Mouse (Mus musculus): ENCODE measurements around the gene Agbl3. TPM values are rescaled to one million over a fixed set of nuclear protein-coding genes. Genes with fewer than 3 reads are reported as not detected.

Agbl3 gene
- polyA plus RNA-seq, 1 experiment from 2014 or later: 6.6 TPM

DNA sequence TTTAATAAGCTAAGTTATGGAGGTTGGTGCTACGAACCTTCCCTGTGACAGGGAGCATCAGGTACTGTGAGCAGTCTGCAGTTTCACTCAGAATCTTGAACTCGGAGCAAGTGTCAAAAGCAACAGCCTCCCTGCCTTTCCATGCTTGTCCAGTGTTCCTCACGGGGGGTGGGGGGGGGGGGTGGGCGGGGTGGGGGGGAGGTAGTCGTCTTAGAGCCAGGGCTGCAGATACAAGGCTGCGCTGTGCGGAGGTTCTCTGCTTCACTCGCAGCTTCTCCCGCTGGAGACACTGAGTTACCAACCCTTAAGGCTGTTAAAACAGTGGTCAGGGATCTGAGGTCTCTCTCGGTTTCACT lies 87.7 kb downstream of the Agbl3 start:
- Histone ChIP-seq H3K27me3 (no peaks in the 10 kb centered on the region), H3K9ac (no peak overlapping the region), H3K4me1 (peaks cover 40% of the 10 kb centered on the region), H3K27ac (no peak overlapping the region), H3K36me3 (peaks cover 2% of the 10 kb centered on the region; the same call in 1 of the 2 replicates), H3K4me3 (no peak overlapping the region), H3K4me2 (no peak overlapping the region), H3K9me3 (no peaks in the 10 kb centered on the region)
- WGBS: 72% methylated on average over 10 of the region's 10 CpGs
- ATAC-seq (ENCODE audit: insufficient number of reproducible peaks, low FRiP score, low TSS enrichment, low read depth): no peak

DNA sequence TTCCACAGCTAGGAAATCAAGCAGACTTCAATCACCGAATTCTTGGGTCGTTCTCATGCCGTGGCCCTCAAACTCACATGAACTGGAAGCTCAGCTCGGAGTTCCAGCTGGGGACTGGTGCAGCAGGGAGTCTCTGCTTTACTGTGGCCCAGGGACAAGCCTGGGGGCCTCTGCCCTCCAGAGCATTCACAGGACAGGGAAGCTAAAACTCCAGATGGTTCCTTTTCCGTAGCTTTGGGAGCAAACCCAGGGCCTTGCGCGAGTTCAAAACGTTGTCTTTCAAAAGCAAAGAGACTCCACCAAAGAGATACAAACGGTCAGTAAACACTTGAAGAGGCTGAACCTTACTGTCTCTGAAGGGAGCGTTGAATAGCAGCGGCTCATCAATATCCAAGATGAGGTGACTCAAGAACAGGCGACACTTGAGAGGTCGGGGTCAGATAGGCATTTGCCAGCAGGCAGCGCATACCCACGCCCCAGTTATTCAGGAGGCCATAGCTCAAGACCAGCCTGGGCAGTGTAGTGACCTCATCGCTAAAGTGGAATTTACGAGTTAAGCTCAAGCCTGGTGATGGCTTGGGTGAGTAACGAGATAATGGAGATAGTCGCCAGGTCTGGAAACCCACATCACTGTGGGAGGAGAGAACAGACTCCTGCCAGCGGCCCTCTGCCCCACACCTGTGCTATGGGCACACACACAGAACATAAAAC lies 88.4 kb downstream of the Agbl3 start:
- H3K36me3 ChIP-seq: peaks cover 4% of the 10 kb centered on the region; the same call in 1 of the 2 replicates
- H3K9ac ChIP-seq: no peak overlapping the region
- WGBS: 77% methylated on average over 20 of the region's 20 CpGs
- H3K4me2 ChIP-seq: no peak overlapping the region
- no peaks in the 10 kb centered on the region for H3K27me3 ChIP-seq
- no peak overlapping the region for H3K4me3 ChIP-seq
- H3K4me1 ChIP-seq: peaks cover 35% of the 10 kb centered on the region
- ATAC-seq (ENCODE audit: insufficient number of reproducible peaks, low FRiP score, low TSS enrichment, low read depth): no peak
- no peaks in the 10 kb centered on the region for H3K9me3 ChIP-seq
- H3K27ac ChIP-seq: no peak overlapping the region

DNA sequence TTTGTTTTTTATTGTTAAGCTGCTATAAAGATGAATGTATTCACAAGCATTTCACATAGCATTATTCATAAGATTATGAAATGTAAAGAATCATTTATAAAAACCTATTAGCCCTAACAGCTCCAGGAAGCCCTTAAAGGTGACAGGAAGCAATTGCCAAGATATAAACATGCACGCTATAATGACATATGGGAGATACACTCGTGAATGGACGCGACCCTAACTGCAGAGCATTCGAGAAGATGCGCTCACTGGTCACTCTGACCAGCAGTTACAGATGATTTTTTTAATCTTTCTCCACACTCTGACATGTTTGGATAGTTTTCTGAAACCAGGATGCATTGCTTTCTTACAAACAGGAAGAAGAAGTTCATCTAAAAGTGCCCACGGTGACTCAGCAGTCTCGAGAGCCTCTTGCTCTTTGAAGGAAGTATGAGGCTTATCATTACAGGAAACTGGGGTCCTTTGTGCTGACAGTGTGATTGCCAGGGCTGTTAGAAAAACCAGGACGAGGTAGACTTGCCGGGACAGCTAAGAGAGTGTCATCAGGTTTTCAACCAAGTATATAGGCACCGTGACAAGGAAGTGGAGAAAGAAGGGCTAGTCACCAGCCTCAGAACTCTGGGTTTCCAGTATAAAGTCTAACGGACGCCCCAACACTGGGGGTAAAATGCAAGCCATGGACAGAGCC lies 89.1 kb downstream of the Agbl3 start:
- Histone ChIP-seq H3K36me3 (peaks cover 8% of the 10 kb centered on the region; the same call in 1 of the 2 replicates), H3K4me3 (no peak overlapping the region), H3K4me1 (peaks cover 36% of the 10 kb centered on the region), H3K4me2 (no peak overlapping the region), H3K9me3 (no peaks in the 10 kb centered on the region), H3K27me3 (no peaks in the 10 kb centered on the region), H3K27ac (peak overlapping the region; percentile 71), H3K9ac (no peak overlapping the region)
- no peak for ATAC-seq (ENCODE audit: insufficient number of reproducible peaks, low FRiP score, low TSS enrichment, low read depth)
- WGBS: 74% methylated on average over 13 of the region's 13 CpGs

DNA sequence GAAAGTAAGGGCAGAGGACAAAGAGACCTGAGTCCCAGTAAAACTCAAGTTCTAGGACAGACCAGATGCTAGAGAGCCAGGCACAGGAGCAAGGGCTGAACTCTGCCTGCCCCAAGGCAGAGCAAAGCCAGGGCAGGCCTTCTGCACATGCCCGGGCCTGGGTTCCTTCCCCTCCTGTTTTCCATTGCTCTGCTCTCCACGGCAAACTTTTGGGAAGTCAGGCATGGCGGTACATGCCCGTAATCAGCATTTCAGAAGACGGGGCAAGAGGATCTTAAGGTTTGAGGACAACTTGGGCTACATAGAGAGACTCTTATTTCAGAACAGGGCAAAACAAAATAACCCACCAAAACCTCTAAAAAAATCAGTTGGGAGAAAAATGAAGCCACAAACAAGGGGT lies 89.9 kb downstream of the Agbl3 start:
- no peak overlapping the region for H3K9ac ChIP-seq
- H3K4me2 ChIP-seq: no peak overlapping the region
- peak overlapping the region; percentile 71 for H3K27ac ChIP-seq
- no peaks in the 10 kb centered on the region for H3K27me3 ChIP-seq
- 62% methylated on average over 5 of the region's 5 CpGs for WGBS
- H3K36me3 ChIP-seq: peaks cover 8% of the 10 kb centered on the region; the same call in 1 of the 2 replicates
- H3K4me1 ChIP-seq: peaks cover 39% of the 10 kb centered on the region
- H3K4me3 ChIP-seq: no peak overlapping the region
- ATAC-seq (ENCODE audit: insufficient number of reproducible peaks, low FRiP score, low TSS enrichment, low read depth): no peak
- H3K9me3 ChIP-seq: no peaks in the 10 kb centered on the region

- Histone ChIP-seq H3K36me3 (peaks cover 8% of the 10 kb centered on the region; the same call in 1 of the 2 replicates), H3K27ac (peak overlapping the region; percentile 71), H3K27me3 (no peaks in the 10 kb centered on the region), H3K4me1 (peaks cover 33% of the 10 kb centered on the region), H3K9me3 (no peaks in the 10 kb centered on the region), H3K4me2 (no peak overlapping the region), H3K9ac (no peak overlapping the region), H3K4me3 (no peak overlapping the region)
- 37% methylated on average over 5 of the region's 5 CpGs for WGBS
- ATAC-seq (ENCODE audit: insufficient number of reproducible peaks, low FRiP score, low TSS enrichment, low read depth): no peak
Measured at GRCm38 (mm10) chr6:34870724-34871123, 90.5 kb downstream of the Agbl3 start.

DNA sequence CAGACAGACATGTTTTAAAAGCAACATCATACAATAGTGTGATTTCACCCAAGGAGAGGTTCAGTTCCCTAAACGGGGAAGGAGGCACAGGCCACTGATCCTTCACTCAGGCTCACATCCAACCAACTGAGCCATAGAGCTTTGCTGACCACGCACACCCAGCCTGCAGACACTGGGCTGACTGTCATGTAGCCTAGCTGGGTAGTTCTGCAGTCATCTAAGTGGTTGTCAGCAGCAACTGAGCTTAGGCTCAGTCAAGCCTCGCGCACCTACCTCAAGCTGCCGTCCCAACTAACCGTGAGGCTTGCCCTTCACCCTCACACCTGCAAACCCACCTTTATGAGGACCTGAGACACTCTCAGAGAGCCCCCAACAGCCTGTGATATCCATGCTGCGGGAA lies 91.7 kb downstream of the Agbl3 start:
- H3K27ac ChIP-seq: no peak overlapping the region
- H3K4me1 ChIP-seq: peaks cover 33% of the 10 kb centered on the region
- WGBS: 81% methylated on average over 7 of the region's 7 CpGs
- no peaks in the 10 kb centered on the region for H3K27me3 ChIP-seq
- no peak for ATAC-seq (ENCODE audit: insufficient number of reproducible peaks, low FRiP score, low TSS enrichment, low read depth)
- no peak overlapping the region for H3K9ac ChIP-seq
- peaks cover 8% of the 10 kb centered on the region; the same call in 1 of the 2 replicates for H3K36me3 ChIP-seq
- no peaks in the 10 kb centered on the region for H3K9me3 ChIP-seq
- H3K4me3 ChIP-seq: no peak overlapping the region
- no peak overlapping the region for H3K4me2 ChIP-seq

DNA sequence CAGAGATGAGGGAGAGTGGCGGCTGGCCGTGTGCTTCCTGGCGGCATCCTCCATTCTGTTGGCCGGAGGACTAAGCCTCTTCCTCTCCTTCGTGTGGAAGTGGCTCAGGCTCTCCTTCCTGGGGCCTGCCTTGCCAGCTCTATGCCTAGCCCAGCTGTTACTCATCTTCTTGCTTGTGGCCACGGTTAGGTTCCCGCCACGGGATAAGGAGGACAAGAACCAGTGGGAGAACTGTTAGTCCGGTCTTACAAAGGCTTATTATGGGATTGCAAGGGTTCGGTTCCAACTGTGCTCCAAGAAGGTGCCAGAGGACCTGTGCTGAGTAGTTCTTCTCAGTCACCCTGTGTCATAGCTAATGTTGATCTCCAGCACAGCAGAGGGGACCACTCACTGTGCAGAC lies 92.6 kb downstream of the Agbl3 start:
- WGBS: 82% methylated on average over 10 of the region's 10 CpGs
- H3K9me3 ChIP-seq: no peaks in the 10 kb centered on the region
- no peak overlapping the region for H3K4me3 ChIP-seq
- no peak overlapping the region for H3K27ac ChIP-seq
- no peak overlapping the region for H3K4me2 ChIP-seq
- no peak for ATAC-seq (ENCODE audit: insufficient number of reproducible peaks, low FRiP score, low TSS enrichment, low read depth)
- peaks cover 33% of the 10 kb centered on the region for H3K4me1 ChIP-seq
- H3K27me3 ChIP-seq: no peaks in the 10 kb centered on the region
- no peak overlapping the region for H3K9ac ChIP-seq
- H3K36me3 ChIP-seq: peaks cover 8% of the 10 kb centered on the region; the same call in 1 of the 2 replicates

GRCm38 (mm10) chr6:34874101-34874921 lies 94.1 kb downstream of the Agbl3 start:
- 70% methylated on average over 21 of the region's 21 CpGs for WGBS
- no peak for ATAC-seq (ENCODE audit: insufficient number of reproducible peaks, low FRiP score, low TSS enrichment, low read depth)
- H3K9ac ChIP-seq: no peak overlapping the region
- H3K27ac ChIP-seq: no peak overlapping the region; the same call in none of the 2 replicates
- H3K4me1 ChIP-seq: peaks cover 43% of the 10 kb centered on the region
- H3K27me3 ChIP-seq: no peaks in the 10 kb centered on the region
- no peak overlapping the region for H3K4me3 ChIP-seq
- H3K9me3 ChIP-seq: no peaks in the 10 kb centered on the region
- no peak overlapping the region for H3K4me2 ChIP-seq
- peaks cover 8% of the 10 kb centered on the region; the same call in 1 of the 2 replicates for H3K36me3 ChIP-seq

- 86% methylated on average over 15 of the region's 15 CpGs for WGBS
- Histone ChIP-seq H3K4me1 (peaks cover 36% of the 10 kb centered on the region), H3K36me3 (peaks cover 12% of the 10 kb centered on the region), H3K9me3 (no peaks in the 10 kb centered on the region), H3K27me3 (no peaks in the 10 kb centered on the region), H3K27ac (no peak overlapping the region), H3K4me2 (no peak overlapping the region), H3K9ac (no peak overlapping the region), H3K4me3 (no peak overlapping the region)
- no peak for ATAC-seq (ENCODE audit: insufficient number of reproducible peaks, low FRiP score, low TSS enrichment, low read depth)
Measured at GRCm38 (mm10) chr6:34875268-34875761, 95.1 kb downstream of the Agbl3 start.

DNA sequence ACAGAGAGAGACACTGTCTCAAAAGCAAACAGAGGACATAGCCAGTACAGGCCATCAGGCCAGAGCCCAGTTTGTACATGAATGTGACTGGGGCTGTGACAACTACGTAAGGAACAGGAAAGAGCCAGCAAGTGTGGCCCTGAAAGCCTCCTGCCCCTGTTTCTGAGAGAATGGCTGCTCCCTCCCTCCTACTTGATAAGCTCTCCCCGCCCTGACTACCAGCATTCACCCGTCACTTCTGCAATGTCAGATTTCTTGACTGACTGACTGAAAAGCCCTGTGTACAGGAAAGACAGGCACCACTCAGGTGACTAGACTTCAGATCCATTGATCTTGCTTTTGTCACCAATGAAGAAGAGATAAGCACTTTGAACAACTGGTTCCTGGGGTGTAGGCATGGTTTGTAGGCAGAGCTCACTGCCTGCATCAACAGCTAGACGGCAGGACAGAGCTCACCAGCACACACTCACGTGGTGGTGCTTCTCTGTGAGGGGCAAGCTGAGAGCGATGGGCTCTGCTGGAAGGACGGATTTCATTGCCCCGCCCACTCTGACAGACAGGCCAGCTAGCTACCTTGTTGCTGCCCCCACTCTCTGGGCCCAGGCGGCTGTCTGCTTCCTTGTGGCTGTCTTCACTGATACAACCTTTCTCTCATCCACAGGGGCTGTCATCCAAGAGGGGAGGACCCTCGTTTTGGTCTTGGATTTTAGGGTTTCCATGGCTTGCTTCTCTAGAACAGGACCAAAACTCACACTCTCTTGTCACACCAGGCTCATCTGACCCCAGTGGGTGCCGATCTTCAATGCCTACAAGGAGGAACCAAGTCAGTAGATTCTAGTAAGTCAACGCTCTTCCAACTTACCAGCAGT lies 96.0 kb downstream of the Agbl3 start:
- Histone ChIP-seq H3K27me3 (no peaks in the 10 kb centered on the region), H3K4me2 (peak overlapping the region; percentile 56; the same call in 1 of the 2 replicates), H3K27ac (no peak overlapping the region), H3K9ac (0 out of 2 replicates have a peak overlapping the region, but pooled peaks have one; percentile 74), H3K4me1 (peaks cover 28% of the 10 kb centered on the region), H3K4me3 (0 out of 2 replicates have a peak overlapping the region, but pooled peaks have one; percentile 64), H3K36me3 (peaks cover 21% of the 10 kb centered on the region), H3K9me3 (no peaks in the 10 kb centered on the region)
- ATAC-seq (ENCODE audit: insufficient number of reproducible peaks, low FRiP score, low TSS enrichment, low read depth): no peak
- 59% methylated on average over 12 of the region's 12 CpGs for WGBS

- H3K36me3 ChIP-seq: peaks cover 21% of the 10 kb centered on the region
- WGBS: 34% methylated on average over 2 of the region's 2 CpGs
- ATAC-seq (ENCODE audit: insufficient number of reproducible peaks, low FRiP score, low TSS enrichment, low read depth): no peak
- H3K27me3 ChIP-seq: no peaks in the 10 kb centered on the region
- peak overlapping the region; percentile 64 for H3K4me3 ChIP-seq
- H3K9ac ChIP-seq: peak overlapping the region; percentile 74; the same call in 1 of the 2 replicates
- peaks cover 27% of the 10 kb centered on the region for H3K4me1 ChIP-seq
- no peaks in the 10 kb centered on the region for H3K9me3 ChIP-seq
- H3K4me2 ChIP-seq: peak overlapping the region; percentile 56
- H3K27ac ChIP-seq: no peak overlapping the region
Measured at GRCm38 (mm10) chr6:34876835-34877156, 96.6 kb downstream of the Agbl3 start.
